Mouse (Mus musculus) kidney, adult 2 months (tissue): ENCODE results near the gene Rptor.

Source experiments
- CTCF ChIP-seq: fragments of 200-500 bp; conservative IDR thresholded peaks from 2 replicates; pipeline ENCODE4 v1.5.1; 2011; ENCODE audit warnings: low read depth, mild to moderate bottlenecking, control low read depth, low read length, moderate library complexity, mixed read lengths; ENCODE audit not compliant: insufficient read depth, insufficient read length
- POLR2A ChIP-seq: fragments of 200-500 bp; IDR thresholded peaks from one replicate; pipeline ENCODE4 v1.6.1; 2011; ENCODE audit warnings: low read depth, low read length, control low read depth

GRCm38 (mm10) chr11:119659296-119659695, 56.6 kb downstream of the Rptor start:
- TF ChIP-seq POLR2A, result no peak
- TF ChIP-seq CTCF, result no peak
